Mouse (Mus musculus) stomach, embryonic 15.5 days (tissue): ENCODE measurements at regions not wholly inside any gene's neighbourhood (a gene's known extent, or its start where the extent isn't known, plus 50 kb on each side); places are given as distances from the start of the nearest gene placed in this dataset.

Experiments
- ATAC-seq: fragments of 200-750 bp; cut with Nextera tagmentation; 2 replicates; pipeline ENCODE4 v1.8.0; 2017; ENCODE audit warnings: low read depth, moderate number of reproducible peaks, moderate TSS enrichment; ENCODE audit not compliant: insufficient read depth, low FRiP score
- H3K27ac ChIP-seq: fragments of 300-500 bp; sonication (generic); 2 replicates; pipeline ENCODE4 v1.5.1; 2015; ENCODE audit warnings: mild to moderate bottlenecking, inconsistent platforms
- H3K27me3 ChIP-seq: fragments of 300-500 bp; sonication (generic); replicated peaks from 2 replicates; pipeline ENCODE4 v1.6.1; 2015; ENCODE audit warnings: inconsistent platforms
- H3K36me3 ChIP-seq: fragments of 300-500 bp; sonication (generic); 2 replicates; pipeline ENCODE4 v1.6.1; 2015; ENCODE audit warnings: inconsistent platforms
- H3K4me1 ChIP-seq: fragments of 300-500 bp; sonication (generic); 2 replicates; pipeline ENCODE4 v1.6.1; 2015; ENCODE audit warnings: inconsistent platforms
- H3K4me2 ChIP-seq: fragments of 300-500 bp; sonication (generic); 2 replicates; pipeline ENCODE4 v1.6.1; 2015; ENCODE audit warnings: mild to moderate bottlenecking, inconsistent platforms
- H3K4me3 ChIP-seq: fragments of 300-500 bp; sonication (generic); replicated peaks from 2 replicates; pipeline ENCODE4 v1.5.1; 2015; ENCODE audit warnings: inconsistent platforms
- H3K9ac ChIP-seq: fragments of 300-500 bp; sonication (generic); 2 replicates; pipeline ENCODE4 v1.6.1; 2015; ENCODE audit warnings: inconsistent platforms
- H3K9me3 ChIP-seq: fragments of 300-500 bp; sonication (generic); 2 replicates; pipeline ENCODE4 v1.6.1; 2016; ENCODE audit warnings: inconsistent platforms
- WGBS: fragments of 180-500 bp; shearing (Covaris S2); methylation state at CpG from one replicate; pipeline ENCODE4 v1.1.7; 2015; 5-methylcytosine and 5-hydroxymethylcytosine counted together

DNA sequence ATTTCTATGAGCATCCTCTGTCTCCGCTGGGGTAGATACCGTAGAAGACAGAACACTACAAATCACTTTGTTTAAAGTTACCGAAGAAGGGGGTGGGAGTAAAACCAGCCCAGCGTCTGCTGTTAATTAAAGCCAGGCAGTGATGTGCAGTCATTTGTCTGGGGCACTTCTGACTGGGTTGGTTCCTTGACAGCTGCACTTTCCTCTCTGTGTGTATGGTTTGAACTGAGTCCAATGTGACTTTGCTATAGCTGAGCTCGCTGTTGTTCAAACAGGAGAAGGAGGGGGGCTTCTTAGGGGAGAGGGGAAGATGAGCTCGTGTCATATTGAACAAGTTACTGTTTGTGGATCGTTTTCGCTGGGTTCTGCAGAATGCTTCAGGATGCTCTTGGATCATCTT is 113.7 kb upstream of the Runx1 start:
- WGBS: 23% methylated on average over 8 of the region's 8 CpGs
- no peak for ATAC-seq
- Histone ChIP-seq H3K9me3 (no peaks in the 10 kb centered on the region), H3K27ac (no peak overlapping the region), H3K36me3 (no peaks in the 10 kb centered on the region), H3K4me2 (no peak overlapping the region; the same call in 1 of the 2 replicates), H3K4me1 (no peaks in the 10 kb centered on the region), H3K9ac (no peak overlapping the region), H3K4me3 (no peak overlapping the region), H3K27me3 (no peaks in the 10 kb centered on the region)

DNA sequence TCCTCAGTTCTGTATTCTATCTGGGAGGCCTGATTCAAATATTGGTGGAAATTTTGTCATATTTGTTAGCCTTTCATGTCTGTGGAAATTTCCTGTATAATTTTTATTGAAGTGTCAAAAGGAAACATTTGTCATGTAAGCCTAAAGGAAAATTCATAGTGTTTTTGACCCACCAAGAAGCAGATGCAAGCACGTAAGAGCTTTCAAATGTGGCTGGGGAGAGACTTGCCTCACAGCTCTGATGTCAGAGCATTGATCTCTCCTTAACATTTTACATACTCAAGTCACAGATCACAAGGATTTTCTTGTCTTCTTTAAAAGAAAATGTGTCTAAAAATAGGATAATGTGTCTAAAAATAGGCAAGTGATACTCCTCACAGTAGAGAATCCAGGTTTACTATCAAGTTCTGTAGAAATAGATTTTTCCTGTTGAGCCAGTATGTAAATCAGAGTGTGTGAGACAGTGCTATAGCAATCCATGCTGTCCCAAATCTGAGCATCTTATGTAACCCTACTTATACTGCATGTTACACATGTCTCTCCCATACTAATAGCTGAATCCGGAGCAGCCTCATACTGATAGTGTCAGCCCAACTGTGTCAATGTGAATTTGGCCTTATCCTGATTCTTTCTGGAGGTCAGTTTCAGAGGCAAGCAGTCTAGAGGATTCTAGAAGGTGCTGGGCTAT is 110.0 kb upstream of the Runx1 start:
- WGBS: 87% methylated on average over 2 of the region's 2 CpGs
- H3K27ac ChIP-seq: no peak overlapping the region
- no peak overlapping the region for H3K4me3 ChIP-seq
- H3K36me3 ChIP-seq: no peaks in the 10 kb centered on the region
- no peaks in the 10 kb centered on the region for H3K9me3 ChIP-seq
- H3K4me1 ChIP-seq: no peaks in the 10 kb centered on the region
- H3K9ac ChIP-seq: no peak overlapping the region
- H3K27me3 ChIP-seq: no peaks in the 10 kb centered on the region
- no peak for ATAC-seq
- H3K4me2 ChIP-seq: no peak overlapping the region

DNA sequence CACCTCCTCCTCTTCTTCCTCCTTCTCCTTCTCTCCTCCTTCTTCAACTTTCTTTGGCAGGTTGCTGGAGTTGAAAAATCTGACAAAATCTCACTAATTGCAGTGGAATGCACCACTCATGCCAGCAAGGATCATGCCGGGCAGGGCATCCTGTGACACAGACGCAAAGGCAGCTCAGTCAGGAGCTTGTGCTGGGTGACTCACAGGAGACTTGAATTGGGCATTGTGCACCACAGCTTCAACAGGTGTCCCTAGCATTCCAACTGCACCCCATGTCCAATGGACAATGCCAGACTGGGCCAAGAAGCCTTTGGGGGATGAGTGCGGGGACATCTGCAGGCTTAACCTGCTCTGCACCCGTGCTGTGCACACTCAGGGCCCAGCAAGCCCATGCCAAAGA is 104.2 kb upstream of the Runx1 start:
- Histone ChIP-seq H3K9me3 (no peaks in the 10 kb centered on the region), H3K27ac (no peak overlapping the region), H3K9ac (no peak overlapping the region), H3K4me2 (no peak overlapping the region), H3K36me3 (no peaks in the 10 kb centered on the region), H3K4me3 (no peak overlapping the region), H3K27me3 (no peaks in the 10 kb centered on the region), H3K4me1 (no peaks in the 10 kb centered on the region)
- no peak for ATAC-seq
- 80% methylated on average over 4 of the region's 4 CpGs for WGBS

DNA sequence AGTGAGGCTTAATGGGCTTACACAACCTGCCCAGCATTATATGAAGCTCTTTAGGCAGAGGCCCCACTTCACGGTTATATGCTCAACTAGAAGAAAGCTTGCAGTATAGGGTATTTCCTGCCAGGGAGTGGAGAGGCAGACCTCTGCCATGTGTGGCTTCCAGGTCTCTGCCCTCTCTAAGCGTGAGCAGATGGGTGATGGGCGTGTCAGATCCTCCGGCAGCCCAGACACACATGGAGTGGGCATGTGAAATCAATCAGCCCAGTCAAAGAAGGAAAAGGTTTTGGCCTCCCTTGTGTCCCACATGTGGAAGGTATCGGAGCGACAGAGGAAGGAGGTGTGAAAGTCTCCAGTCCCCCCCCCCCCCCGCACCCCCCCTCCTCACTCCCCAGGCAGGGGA is 102.3 kb upstream of the Runx1 start:
- Histone ChIP-seq H3K27me3 (no peaks in the 10 kb centered on the region), H3K9me3 (no peaks in the 10 kb centered on the region), H3K27ac (no peak overlapping the region), H3K4me3 (no peak overlapping the region), H3K4me1 (no peaks in the 10 kb centered on the region), H3K36me3 (no peaks in the 10 kb centered on the region), H3K9ac (no peak overlapping the region), H3K4me2 (no peak overlapping the region)
- no peak for ATAC-seq
- WGBS: 60% methylated on average over 7 of the region's 7 CpGs

DNA sequence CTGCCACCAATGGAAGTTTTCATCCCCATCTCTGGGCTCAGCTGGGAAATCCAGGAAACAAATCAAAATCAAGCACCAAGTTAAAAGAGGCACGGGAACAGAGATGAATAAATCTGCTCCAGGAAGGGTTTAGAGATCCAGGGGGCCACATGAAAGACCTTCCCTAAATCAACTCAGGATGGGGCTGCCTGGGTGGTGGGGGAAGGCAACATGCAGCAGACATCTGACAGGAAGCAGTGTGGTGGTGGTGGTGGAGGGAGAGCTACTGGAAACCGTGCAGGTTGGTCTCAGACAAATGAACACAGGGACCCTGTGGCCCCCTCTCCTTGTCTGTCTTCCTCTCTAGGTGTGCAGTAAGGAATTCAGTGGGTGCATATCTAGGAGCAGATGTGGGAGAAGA is 101.7 kb upstream of the Runx1 start:
- H3K4me1 ChIP-seq: no peaks in the 10 kb centered on the region
- H3K9me3 ChIP-seq: no peaks in the 10 kb centered on the region
- no peaks in the 10 kb centered on the region for H3K36me3 ChIP-seq
- H3K27me3 ChIP-seq: no peaks in the 10 kb centered on the region
- H3K27ac ChIP-seq: no peak overlapping the region
- 25% methylated on average over 2 of the region's 2 CpGs for WGBS
- no peak overlapping the region for H3K9ac ChIP-seq
- ATAC-seq: no peak
- no peak overlapping the region for H3K4me2 ChIP-seq
- H3K4me3 ChIP-seq: no peak overlapping the region

DNA sequence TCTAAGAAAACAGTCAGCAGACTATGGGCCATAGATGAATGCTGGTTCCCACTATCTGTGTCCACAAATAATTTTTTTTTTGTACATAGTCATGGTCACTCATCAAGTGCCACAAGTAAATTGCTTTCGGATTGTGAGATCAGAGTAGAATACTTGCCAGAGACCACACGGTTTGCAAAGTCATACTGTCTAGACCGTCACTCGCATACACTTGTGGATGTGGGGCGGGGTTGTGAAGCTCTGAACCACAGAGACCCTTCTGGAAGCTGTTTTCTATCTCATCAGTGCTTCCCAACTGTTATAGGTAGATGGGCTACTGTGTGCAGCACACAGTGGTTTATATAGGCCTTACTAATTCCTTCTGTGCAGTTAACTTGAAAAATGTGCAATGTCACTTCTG is 100.9 kb upstream of the Runx1 start:
- Histone ChIP-seq H3K27ac (no peak overlapping the region), H3K4me3 (no peak overlapping the region), H3K9me3 (no peaks in the 10 kb centered on the region), H3K9ac (no peak overlapping the region), H3K36me3 (no peaks in the 10 kb centered on the region), H3K27me3 (no peaks in the 10 kb centered on the region), H3K4me1 (no peaks in the 10 kb centered on the region), H3K4me2 (no peak overlapping the region)
- no peak for ATAC-seq
- 81% methylated on average over 5 of the region's 5 CpGs for WGBS

DNA sequence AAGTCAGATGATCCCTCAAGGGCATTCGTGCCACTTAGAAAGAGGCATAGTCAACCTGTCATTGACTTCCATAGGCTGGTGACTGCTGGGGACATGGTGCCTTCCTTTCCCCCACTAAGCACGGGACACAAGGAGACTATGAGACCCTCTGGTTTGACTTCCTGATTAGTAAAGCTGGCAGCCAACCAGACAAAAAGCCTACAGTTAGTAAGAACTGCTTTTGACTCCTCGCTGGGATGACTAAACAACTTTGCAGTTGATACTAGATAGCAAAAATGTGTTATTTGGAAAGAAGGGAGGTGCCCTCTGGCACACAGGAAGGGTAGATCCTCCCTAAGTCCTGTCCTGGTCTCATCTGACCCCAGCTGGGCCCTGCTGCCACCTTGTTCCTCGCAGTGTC is 95.0 kb upstream of the Runx1 start:
- H3K27ac ChIP-seq: no peak overlapping the region
- no peak overlapping the region for H3K4me3 ChIP-seq
- no peak for ATAC-seq
- H3K4me2 ChIP-seq: no peak overlapping the region
- no peaks in the 10 kb centered on the region for H3K27me3 ChIP-seq
- 74% methylated on average over 4 of the region's 4 CpGs for WGBS
- H3K4me1 ChIP-seq: no peaks in the 10 kb centered on the region
- H3K36me3 ChIP-seq: no peaks in the 10 kb centered on the region
- H3K9ac ChIP-seq: no peak overlapping the region
- H3K9me3 ChIP-seq: no peaks in the 10 kb centered on the region

DNA sequence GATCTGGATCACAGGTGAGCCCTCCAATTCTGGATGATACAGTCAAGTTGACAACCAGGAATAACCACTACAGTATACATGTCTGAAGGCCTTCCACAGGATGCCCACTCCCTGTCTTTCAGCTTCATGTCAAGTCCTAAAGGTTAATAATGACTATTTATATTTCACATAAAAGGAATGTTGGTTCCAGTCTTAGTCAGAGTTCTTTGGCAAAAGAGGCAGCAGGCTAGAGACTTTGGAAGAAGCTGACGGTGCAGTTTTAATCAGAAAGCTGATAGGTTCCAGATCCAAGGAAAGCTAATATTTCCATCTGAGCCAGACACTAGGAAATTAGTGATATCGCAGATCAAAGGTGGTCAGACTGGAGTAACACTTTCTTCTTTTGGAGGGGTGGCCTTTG is 91.4 kb upstream of the Runx1 start:
- no peak for ATAC-seq
- H3K36me3 ChIP-seq: no peaks in the 10 kb centered on the region
- no peak overlapping the region for H3K27ac ChIP-seq
- H3K27me3 ChIP-seq: no peaks in the 10 kb centered on the region
- no peaks in the 10 kb centered on the region for H3K9me3 ChIP-seq
- WGBS: 74% methylated on average over 2 of the region's 2 CpGs
- H3K4me3 ChIP-seq: no peak overlapping the region
- H3K9ac ChIP-seq: no peak overlapping the region
- H3K4me2 ChIP-seq: no peak overlapping the region
- H3K4me1 ChIP-seq: no peaks in the 10 kb centered on the region

DNA sequence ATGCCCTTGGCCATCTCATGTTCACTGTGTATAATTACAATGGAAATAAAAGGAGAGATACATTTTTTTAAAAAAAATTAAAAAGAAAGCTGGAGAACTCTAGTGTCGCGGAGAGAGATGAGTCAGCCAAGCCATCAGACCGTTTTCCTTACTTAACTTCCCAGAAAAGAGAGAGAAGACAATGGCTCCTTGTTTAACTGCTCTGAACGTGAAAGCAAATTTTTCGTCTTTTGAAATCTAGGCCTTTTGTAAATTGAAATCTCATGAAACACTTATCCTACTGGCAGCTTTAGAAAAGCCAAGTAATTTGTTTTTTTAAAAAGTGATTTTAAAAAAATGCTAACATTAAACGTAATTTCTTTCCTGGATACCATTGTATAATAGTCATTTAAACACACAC is 89.7 kb upstream of the Runx1 start:
- no peaks in the 10 kb centered on the region for H3K9me3 ChIP-seq
- no peaks in the 10 kb centered on the region for H3K27me3 ChIP-seq
- H3K27ac ChIP-seq: no peak overlapping the region
- H3K4me1 ChIP-seq: no peaks in the 10 kb centered on the region
- no peak for ATAC-seq
- H3K4me2 ChIP-seq: no peak overlapping the region
- H3K4me3 ChIP-seq: no peak overlapping the region
- 60% methylated on average over 6 of the region's 6 CpGs for WGBS
- H3K9ac ChIP-seq: no peak overlapping the region
- no peaks in the 10 kb centered on the region for H3K36me3 ChIP-seq

DNA sequence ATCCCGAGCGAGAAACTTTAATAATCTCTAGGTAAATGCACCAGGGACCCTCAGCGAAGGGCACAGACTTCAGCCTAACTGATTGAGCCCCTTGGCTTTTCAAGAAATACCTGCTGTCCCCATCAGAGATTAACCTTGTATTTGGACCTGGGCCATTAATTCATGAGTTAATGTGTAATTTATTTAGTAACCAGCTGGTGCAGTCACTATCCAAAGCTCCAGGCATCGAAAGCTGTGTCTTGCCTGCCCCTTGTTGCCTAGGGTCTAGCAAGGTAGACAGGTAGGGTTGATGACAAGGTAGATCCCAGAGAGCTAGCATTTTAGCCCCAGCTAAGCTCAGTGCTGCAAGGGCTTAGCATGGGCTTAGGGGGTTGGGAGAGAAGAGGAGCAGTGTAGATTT is 80.9 kb upstream of the Runx1 start:
- Histone ChIP-seq H3K9me3 (no peaks in the 10 kb centered on the region), H3K27me3 (no peaks in the 10 kb centered on the region), H3K4me3 (no peak overlapping the region), H3K9ac (no peak overlapping the region), H3K36me3 (no peaks in the 10 kb centered on the region), H3K4me2 (no peak overlapping the region), H3K4me1 (no peaks in the 10 kb centered on the region), H3K27ac (no peak overlapping the region)
- ATAC-seq: no peak
- WGBS: 87% methylated on average over 4 of the region's 4 CpGs

DNA sequence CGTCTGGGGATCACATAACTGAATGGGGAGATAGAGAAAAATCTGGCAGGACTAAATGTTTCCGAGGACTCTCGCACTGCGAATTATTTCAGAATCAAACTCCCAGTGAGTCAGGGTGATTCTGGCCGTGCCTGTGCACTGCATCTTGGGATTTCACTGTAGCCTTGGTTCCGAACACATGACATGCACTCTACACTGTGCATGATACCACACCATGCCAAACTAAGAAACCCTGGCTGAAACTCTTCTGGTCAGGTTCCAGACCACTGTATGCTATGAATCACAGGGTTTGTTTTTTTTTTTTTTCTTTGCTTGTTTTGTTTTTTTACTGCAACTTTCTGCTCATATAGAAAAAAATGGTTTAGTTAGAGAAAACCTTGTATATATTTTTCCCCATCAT is 79.7 kb upstream of the Runx1 start:
- Histone ChIP-seq H3K27ac (no peak overlapping the region), H3K36me3 (no peaks in the 10 kb centered on the region), H3K27me3 (no peaks in the 10 kb centered on the region), H3K4me2 (no peak overlapping the region), H3K9me3 (no peaks in the 10 kb centered on the region), H3K9ac (no peak overlapping the region), H3K4me1 (no peaks in the 10 kb centered on the region), H3K4me3 (no peak overlapping the region)
- WGBS: 89% methylated on average over 6 of the region's 6 CpGs
- ATAC-seq: no peak

DNA sequence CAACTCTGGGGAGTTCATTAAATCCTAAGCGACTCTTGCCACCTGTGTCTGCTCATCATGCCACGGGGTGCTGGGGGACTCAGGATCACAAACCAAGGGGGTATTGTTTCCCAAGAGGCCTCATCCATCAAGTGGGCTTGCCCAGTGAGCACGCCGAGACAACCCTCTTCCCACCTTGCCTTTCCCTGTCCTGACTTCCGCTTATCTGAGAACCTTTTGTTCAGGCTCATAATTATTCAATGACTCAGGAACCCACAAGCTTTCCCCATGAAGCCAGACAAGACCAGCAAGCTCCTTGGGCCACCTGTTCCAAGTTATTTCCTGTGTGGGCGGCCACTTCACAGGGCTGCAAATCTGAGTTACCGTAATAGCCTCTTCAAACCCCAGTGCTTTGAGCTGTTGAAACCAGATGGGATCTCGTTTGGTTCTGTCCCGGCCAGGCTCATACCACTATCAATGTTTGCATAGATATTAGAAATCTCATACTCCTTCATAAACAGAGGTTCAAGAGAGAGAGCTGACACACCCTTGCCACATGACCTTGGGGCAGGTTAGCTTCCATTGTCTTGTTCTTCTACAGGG is 78.0 kb upstream of the Runx1 start:
- 53% methylated on average over 9 of the region's 9 CpGs for WGBS
- peak; percentile 90 for ATAC-seq
- H3K27ac ChIP-seq: peak overlapping the region; percentile 65

DNA sequence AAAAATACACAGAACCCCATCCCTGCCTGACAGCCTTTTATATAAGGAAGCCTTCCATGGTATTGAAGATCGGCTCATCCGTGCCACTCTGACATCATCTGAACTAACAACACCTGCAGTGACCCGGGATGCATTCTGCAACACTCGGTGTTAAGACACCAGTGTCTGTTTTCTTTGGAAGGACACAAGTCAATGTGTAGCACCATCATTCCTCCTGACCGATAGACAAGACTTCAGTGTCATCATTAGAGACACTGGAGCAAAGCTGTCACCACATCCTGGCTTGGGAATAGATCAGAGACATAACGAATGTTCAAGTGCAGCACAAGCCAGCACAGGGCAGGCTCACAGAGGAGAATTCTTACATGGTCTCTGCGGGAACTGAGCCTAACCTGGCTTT is 77.5 kb upstream of the Runx1 start:
- no peak for ATAC-seq
- WGBS: 88% methylated on average over 7 of the region's 7 CpGs

More for the DNA sequence above, 78.0 kb upstream of the Runx1 start:
- Histone ChIP-seq H3K27me3 (no peaks in the 10 kb centered on the region), H3K9me3 (no peaks in the 10 kb centered on the region), H3K4me2 (no peak overlapping the region), H3K36me3 (no peaks in the 10 kb centered on the region), H3K4me1 (no peaks in the 10 kb centered on the region), H3K4me3 (no peak overlapping the region), H3K9ac (no peak overlapping the region)

More for the DNA sequence above, 77.5 kb upstream of the Runx1 start:
- H3K27ac ChIP-seq: peak overlapping the region; percentile 65; the same call in 1 of the 2 replicates
- no peaks in the 10 kb centered on the region for H3K4me1 ChIP-seq
- no peaks in the 10 kb centered on the region for H3K36me3 ChIP-seq
- H3K4me2 ChIP-seq: no peak overlapping the region
- H3K9me3 ChIP-seq: no peaks in the 10 kb centered on the region
- H3K9ac ChIP-seq: no peak overlapping the region
- H3K27me3 ChIP-seq: no peaks in the 10 kb centered on the region
- no peak overlapping the region for H3K4me3 ChIP-seq
